Mouse (Mus musculus) liver, embryonic 14.5 days (tissue): Measurements from ENCODE around the gene Bub1b. TPM values are rescaled to one million over a fixed set of nuclear protein-coding genes. Genes with fewer than 3 reads are reported as not detected.

Source experiments
- ATAC-seq: fragments of 200-750 bp; cut with Nextera tagmentation; 2 replicates; pipeline ENCODE4 v1.8.0; 2017; ENCODE audit warnings: moderate number of reproducible peaks, mild to moderate bottlenecking, moderate library complexity; ENCODE audit not compliant: insufficient read depth
- DNase-seq, 3 experiments: peaks; one replicate each; pipeline ENCODE4 v3.0.0-alpha.2; 2012 to 2013; ENCODE audit warnings: low read depth in 3 of 3, low spot score in 3 of 3
- H3K27ac ChIP-seq: fragments of 300-500 bp; sonication (generic); 2 replicates; pipeline ENCODE4 v1.5.1; 2014; ENCODE audit warnings: moderate library complexity, mild to moderate bottlenecking, control low read depth, inconsistent platforms
- H3K27me3 ChIP-seq: fragments of 300-500 bp; sonication (generic); 2 replicates; pipeline ENCODE4 v1.6.1; 2014; ENCODE audit warnings: mild to moderate bottlenecking, low read length, moderate library complexity; ENCODE audit not compliant: control insufficient read depth, insufficient read depth
- H3K36me3 ChIP-seq: fragments of 300-500 bp; sonication (generic); replicated peaks from 2 replicates; pipeline ENCODE4 v1.6.1; 2014; ENCODE audit warnings: low read depth; ENCODE audit not compliant: control insufficient read depth, insufficient read depth
- H3K4me1 ChIP-seq, 2 experiments: fragments of 200-500 bp in 1 of 2; fragments of 300-500 bp in 1 of 2; sonication (generic) in 1 of 2; replicated peaks; 2 replicates each; pipeline ENCODE4 v1.6.1; 2012 to 2014; ENCODE audit warnings: antibody characterized with exemption in 1 of 2, inconsistent platforms in 1 of 2, low read length in 1 of 2; ENCODE audit not compliant: control insufficient read depth in 2 of 2, insufficient read depth in 2 of 2
- H3K4me2 ChIP-seq: fragments of 300-500 bp; sonication (generic); 2 replicates; pipeline ENCODE4 v1.6.1; 2014; ENCODE audit warnings: low read depth, mild to moderate bottlenecking, control low read depth, moderate library complexity
- H3K4me3 ChIP-seq, 2 experiments: fragments of 200-500 bp in 1 of 2; fragments of 300-500 bp in 1 of 2; sonication (generic) in 1 of 2; 2 replicates each; pipeline ENCODE4 v1.5.1; 2012 to 2014; ENCODE audit warnings: low read depth in 2 of 2, low read length in 2 of 2, mild to moderate bottlenecking in 2 of 2, control low read depth in 1 of 2, inconsistent platforms in 1 of 2, moderate library complexity in 1 of 2; ENCODE audit not compliant: insufficient read depth in 1 of 2
- H3K9ac ChIP-seq: fragments of 300-500 bp; sonication (generic); replicated peaks from 2 replicates; pipeline ENCODE4 v1.6.1; 2014; ENCODE audit warnings: mild to moderate bottlenecking, control low read depth, moderate library complexity
- H3K9me3 ChIP-seq: fragments of 300-500 bp; sonication (generic); 2 replicates; pipeline ENCODE4 v1.6.1; 2016; ENCODE audit warnings: low read length, mixed read lengths; ENCODE audit not compliant: control insufficient read depth
- CTCF ChIP-seq: IDR thresholded peaks from 2 replicates; pipeline ENCODE4 v1.5.1; 2016; ENCODE audit warnings: antibody characterized with exemption, low read depth, control low read depth
- EP300 ChIP-seq: IDR thresholded peaks from 2 replicates; pipeline ENCODE4 v1.6.1; 2016; ENCODE audit warnings: antibody characterized with exemption, low read depth
- WGBS: fragments of 180-500 bp; shearing (Covaris S2); extraction: QIAGEN DNeasy Blood & Tissue Kit; methylation state at CpG from one replicate; pipeline ENCODE4 v1.1.7; 2014; ENCODE audit not compliant: insufficient replicate concordance; 5-methylcytosine and 5-hydroxymethylcytosine counted together
- polyA plus RNA-seq, 2 experiments: library from polyadenylated mRNA; depleted of rRNA in 1 of 2; stranded (reverse) in 1 of 2; unstranded in 1 of 2; fragments of >200 nt; fragmentation: Nextera tagmentation in 1 of 2; extraction: Ambion mirVana in 1 of 2; gene quantifications; 2 replicates each; pipeline versions ENCODE4 v1.2.1 to v1.2.3; 2012 to 2014

The Bub1b gene
- polyA plus RNA-seq, 2 experiments = 33.6 to 40.2 TPM

- 3% methylated on average over 1 of the region's 1 CpGs for WGBS
- peaks cover 49 to 63% of the 10 kb centered on the region in 2 experiments for H3K4me1 ChIP-seq
- TF ChIP-seq EP300 (peak; percentile 80), CTCF (no peak)
- H3K9me3 ChIP-seq = no peaks in the 10 kb centered on the region
- no peaks in the 10 kb centered on the region for H3K36me3 ChIP-seq
- no peaks in the 10 kb centered on the region for H3K27me3 ChIP-seq
- H3K27ac ChIP-seq = peak overlapping the region; percentile 100
- peak; percentile 94 to 98 (median 95) for DNase-seq
- H3K4me2 ChIP-seq = peak overlapping the region; percentile 74
- ATAC-seq = peak; percentile 81
- H3K4me3 ChIP-seq = peak overlapping the region; percentile 56 to 82
- peak overlapping the region; percentile 80 for H3K9ac ChIP-seq
Measured at GRCm38 (mm10) chr2:118659077-118659476, 61.1 kb downstream of the Bub1b start.

GRCm38 (mm10) chr2:118659493-118659892, 61.5 kb downstream of the Bub1b start:
- H3K4me1 ChIP-seq = peaks cover 52 to 65% of the 10 kb centered on the region in 2 experiments
- ATAC-seq (peak; percentile 31; the same call in 1 of the 2 replicates), DNase-seq (peak in 2 of 3 experiments; percentile 57 to 59)
- peak overlapping the region; percentile 67 for H3K9ac ChIP-seq
- H3K4me3 ChIP-seq = peak overlapping the region; percentile 56 to 82
- TF ChIP-seq EP300 (peak; percentile 23; the same call in 1 of the 2 replicates), CTCF (no peak)
- peak overlapping the region; percentile 74 for H3K4me2 ChIP-seq
- no peaks in the 10 kb centered on the region for H3K36me3 ChIP-seq
- 32% methylated on average over 12 of the region's 12 CpGs for WGBS
- H3K9me3 ChIP-seq = no peaks in the 10 kb centered on the region
- H3K27ac ChIP-seq = peak overlapping the region; percentile 100
- no peaks in the 10 kb centered on the region for H3K27me3 ChIP-seq

GRCm38 (mm10) chr2:118659998-118660452, 62.0 kb downstream of the Bub1b start:
- 1% methylated on average over 4 of the region's 4 CpGs for WGBS
- Histone ChIP-seq H3K27ac (peak overlapping the region; percentile 100), H3K9ac (peak overlapping the region; percentile 68), H3K4me1 (peaks cover 52 to 65% of the 10 kb centered on the region in 2 experiments), H3K4me3 (peak overlapping the region; percentile 56 to 82), H3K36me3 (no peaks in the 10 kb centered on the region), H3K9me3 (no peaks in the 10 kb centered on the region), H3K4me2 (peak overlapping the region; percentile 74), H3K27me3 (no peaks in the 10 kb centered on the region)
- peak; percentile 73 to 85 (median 75) for DNase-seq
- peak; percentile 70 for ATAC-seq
- TF ChIP-seq EP300 = no peak
- no peak for TF ChIP-seq CTCF

- H3K36me3 ChIP-seq = no peaks in the 10 kb centered on the region
- H3K27ac ChIP-seq = peak overlapping the region; percentile 71
- no peak overlapping the region for H3K4me3 ChIP-seq
- TF ChIP-seq EP300 (peak; percentile 56), CTCF (no peak)
- peak overlapping the region; percentile 27 for H3K4me2 ChIP-seq
- peak; percentile 52 to 59 (median 56) for DNase-seq
- H3K9ac ChIP-seq = peak overlapping the region; percentile 41
- no peak for ATAC-seq
- H3K27me3 ChIP-seq = no peaks in the 10 kb centered on the region
- no peaks in the 10 kb centered on the region for H3K9me3 ChIP-seq
- 36% methylated on average over 9 of the region's 9 CpGs for WGBS
- peaks cover 52 to 66% of the 10 kb centered on the region in 2 experiments for H3K4me1 ChIP-seq
Measured at GRCm38 (mm10) chr2:118661891-118662290, 63.9 kb downstream of the Bub1b start.

GRCm38 (mm10) chr2:118662902-118663803, 65.1 kb downstream of the Bub1b start, which contains the start of gene Pak6:
Gene Pak6 (plus strand): TSS chr2:118663303.
- ATAC-seq (no peak), DNase-seq (peak; percentile 36 to 67 (median 43))
- Histone ChIP-seq H3K4me2 (peak within 1 kb of the TSS; percentile 91), H3K4me1 (peaks cover 49 to 60% of the 10 kb centered on the region in 2 experiments), H3K9ac (peak within 1 kb of the TSS; percentile 64), H3K4me3 (peak within 1 kb of the TSS; percentile 55 to 56), H3K36me3 (no peaks in the 10 kb centered on the region), H3K27me3 (no peaks in the 10 kb centered on the region), H3K27ac (peak within 1 kb of the TSS; percentile 71), H3K9me3 (no peaks in the 10 kb centered on the region)
- TF ChIP-seq EP300 (no peak), CTCF (no peak)
- 1% methylated on average over 37 of the region's 37 CpGs for WGBS
